Mouse (Mus musculus) G1E (cell line): ENCODE results near the gene Pim1. TPM values are rescaled to one million over a fixed set of nuclear protein-coding genes. Genes with fewer than 3 reads are reported as not detected.

Source experiments
- ATAC-seq: 2 replicates; pipeline ENCODE4 v1.8.0; 2016; ENCODE audit warnings: mild to moderate bottlenecking; ENCODE audit not compliant: insufficient number of reproducible peaks, poor library complexity, low FRiP score, severe bottlenecking; ENCODE audit errors: extremely low read depth
- DNase-seq: peaks from one replicate; pipeline ENCODE4 v3.0.0; 2012; ENCODE audit warnings: low spot score
- H3K27me3 ChIP-seq: 2 replicates; pipeline ENCODE4 v1.6.1; 2012; ENCODE audit warnings: mild to moderate bottlenecking, low read length, inconsistent platforms; ENCODE audit not compliant: insufficient read depth
- H3K36me3 ChIP-seq: replicated peaks from 2 replicates; pipeline ENCODE3; 2012; ENCODE audit warnings: mild to moderate bottlenecking, inconsistent platforms
- H3K4me1 ChIP-seq: 2 replicates; pipeline ENCODE4 v1.6.1; 2012; ENCODE audit warnings: low read depth, low read length, inconsistent platforms, mixed read lengths; ENCODE audit not compliant: insufficient read depth
- H3K4me3 ChIP-seq: 2 replicates; pipeline ENCODE4 v1.5.1; 2012; ENCODE audit warnings: low read depth, mild to moderate bottlenecking, inconsistent platforms, low read length, moderate library complexity, mixed read lengths
- H3K9me3 ChIP-seq: replicated peaks from 2 replicates; pipeline ENCODE4 v1.6.1; 2012; ENCODE audit warnings: inconsistent platforms
- CTCF ChIP-seq: IDR thresholded peaks from 2 replicates; pipeline ENCODE4 v1.5.1; 2012; ENCODE audit warnings: low read depth, low read length, inconsistent platforms, mixed read lengths
- GATA1 ChIP-seq: IDR thresholded peaks from 2 replicates; pipeline ENCODE4 v1.6.1; 2012; ENCODE audit warnings: borderline replicate concordance, low read length, inconsistent platforms, mixed read lengths
- GATA2 ChIP-seq: IDR thresholded peaks from 2 replicates; pipeline ENCODE4 v1.6.1; 2012; ENCODE audit warnings: low read depth, low read length, inconsistent platforms, borderline replicate concordance
- POLR2AphosphoS5 ChIP-seq: IDR thresholded peaks from 2 replicates; pipeline ENCODE4 v1.6.1; 2012; ENCODE audit warnings: low read depth, low read length, inconsistent platforms; ENCODE audit not compliant: insufficient replicate concordance
- TAL1 ChIP-seq: conservative IDR thresholded peaks from 2 replicates; pipeline ENCODE4 v1.6.1; 2012; ENCODE audit warnings: low read depth, low read length, inconsistent platforms, mixed read lengths
- polyA plus RNA-seq: library from polyadenylated mRNA; stranded (reverse); fragments of >175 nt; gene quantifications from 2 replicates; pipeline ENCODE4 v1.2.3, GENCODE M21; 2012
- total RNA-seq, 2 experiments: library from RNA; stranded (forward) in 1 of 2; stranded (reverse) in 1 of 2; fragments of 200-1000 nt in 1 of 2; fragments of >200 nt in 1 of 2; fragmentation: Nextera tagmentation in 1 of 2; gene quantifications; 2 replicates each; pipeline ENCODE4 v1.2.3; 2014 to 2017

Gene Pim1
- total and polyA plus RNA-seq, 3 experiments: 123 to 174 (median 151) TPM

- ATAC-seq: no peak
- TF ChIP-seq TAL1: no peak
- no peak for TF ChIP-seq GATA2
- TF ChIP-seq POLR2AphosphoS5: no peak
- no peak for TF ChIP-seq CTCF
- no peak for TF ChIP-seq GATA1
- Histone ChIP-seq H3K4me1 (no peaks in the 10 kb centered on the region), H3K9me3 (no peaks in the 10 kb centered on the region), H3K27me3 (peaks cover 22% of the 10 kb centered on the region), H3K4me3 (no peak overlapping the region), H3K36me3 (no peaks in the 10 kb centered on the region)
- no peak for DNase-seq
These were observed 49.9 kb downstream of the Pim1 start for GRCm38 (mm10) chr17:29540426-29540825.

GRCm38 (mm10) chr17:29541419-29541818 lies 50.9 kb downstream of the Pim1 start:
- Histone ChIP-seq H3K4me3 (no peak overlapping the region), H3K9me3 (0 out of 2 replicates have a peak, but pooled peaks cover 4% of the 10 kb centered on the region), H3K4me1 (no peaks in the 10 kb centered on the region), H3K27me3 (peaks cover 21% of the 10 kb centered on the region), H3K36me3 (no peaks in the 10 kb centered on the region)
- no peak for DNase-seq
- TF ChIP-seq TAL1: no peak
- TF ChIP-seq POLR2AphosphoS5: no peak
- no peak for TF ChIP-seq GATA2
- no peak for TF ChIP-seq GATA1
- TF ChIP-seq CTCF: no peak
- no peak for ATAC-seq

GRCm38 (mm10) chr17:29542831-29543690 lies 52.5 kb downstream of the Pim1 start:
- 0 out of 2 replicates have a peak, but pooled peaks cover 4% of the 10 kb centered on the region for H3K9me3 ChIP-seq
- H3K36me3 ChIP-seq: no peaks in the 10 kb centered on the region
- no peak for TF ChIP-seq CTCF
- no peak for TF ChIP-seq GATA1
- TF ChIP-seq TAL1: no peak
- no peak for TF ChIP-seq POLR2AphosphoS5
- TF ChIP-seq GATA2: no peak
- H3K27me3 ChIP-seq: peaks cover 19% of the 10 kb centered on the region
- ATAC-seq (no peak), DNase-seq (no peak)
- no peaks in the 10 kb centered on the region for H3K4me1 ChIP-seq
- no peak overlapping the region for H3K4me3 ChIP-seq

- Histone ChIP-seq H3K9me3 (0 out of 2 replicates have a peak, but pooled peaks cover 4% of the 10 kb centered on the region), H3K36me3 (no peaks in the 10 kb centered on the region), H3K4me1 (0 out of 2 replicates have a peak, but pooled peaks cover 5% of the 10 kb centered on the region), H3K27me3 (peaks cover 17% of the 10 kb centered on the region), H3K4me3 (no peak overlapping the region)
- DNase-seq: no peak
- no peak for ATAC-seq
- TF ChIP-seq TAL1: no peak
- TF ChIP-seq GATA1: no peak
- no peak for TF ChIP-seq CTCF
- TF ChIP-seq GATA2: no peak
- no peak for TF ChIP-seq POLR2AphosphoS5
These were observed 53.5 kb downstream of the Pim1 start for GRCm38 (mm10) chr17:29544064-29544463.

- TF ChIP-seq GATA1 (no peak), TAL1 (no peak), GATA2 (no peak), POLR2AphosphoS5 (no peak), CTCF (no peak)
- Histone ChIP-seq H3K27me3 (peaks cover 17% of the 10 kb centered on the region), H3K9me3 (0 out of 2 replicates have a peak, but pooled peaks cover 4% of the 10 kb centered on the region), H3K4me3 (no peak overlapping the region), H3K4me1 (peaks cover 13% of the 10 kb centered on the region), H3K36me3 (no peaks in the 10 kb centered on the region)
- ATAC-seq (no peak), DNase-seq (no peak)
These were observed 54.7 kb downstream of the Pim1 start for GRCm38 (mm10) chr17:29545241-29545640.

Other genes starting within 250 kb of the Pim1 start
- gene Ppil1, start 226.6 kb upstream of the Pim1 start, total RNA-seq (2014; fragmentation: Nextera tagmentation): 26.3 and 29.2 TPM in 2 replicates
- gene Ppil1, start 226.6 kb upstream of the Pim1 start, total RNA-seq (2017): 79.4 and 80.9 TPM in 2 replicates
- 59.1 and 91.6 TPM in 2 replicates for gene Ppil1, start 226.6 kb upstream of the Pim1 start, polyA plus RNA-seq
- gene BC004004, start 222.0 kb upstream of the Pim1 start, total RNA-seq (2014; fragmentation: Nextera tagmentation): 68.0 and 85.4 TPM in 2 replicates
- 51.7 TPM in 2 replicates for gene BC004004, start 222.0 kb upstream of the Pim1 start, total RNA-seq (2017)
- 16.0 and 19.8 TPM in 2 replicates for gene BC004004, start 222.0 kb upstream of the Pim1 start, polyA plus RNA-seq
- gene Pi16, start 173.1 kb upstream of the Pim1 start, total RNA-seq (2014; fragmentation: Nextera tagmentation): 1.7 and 2.5 TPM in 2 replicates
- gene Pi16, start 173.1 kb upstream of the Pim1 start, total RNA-seq (2017): 5.5 and 5.8 TPM in 2 replicates
- gene Pi16, start 173.1 kb upstream of the Pim1 start, polyA plus RNA-seq: 7.5 and 7.6 TPM in 2 replicates
- 82.9 and 101 TPM in 2 replicates for gene Mtch1, start 142.8 kb upstream of the Pim1 start, total RNA-seq (2014; fragmentation: Nextera tagmentation)
- gene Mtch1, start 142.8 kb upstream of the Pim1 start, total RNA-seq (2017): 78.7 and 86.7 TPM in 2 replicates
- 175 and 181 TPM in 2 replicates for gene Mtch1, start 142.8 kb upstream of the Pim1 start, polyA plus RNA-seq
- gene Fgd2, start 129.8 kb upstream of the Pim1 start, total RNA-seq (2014; fragmentation: Nextera tagmentation): not detected in 2 replicates
- 0.41 and 0.60 TPM in 2 replicates for gene Fgd2, start 129.8 kb upstream of the Pim1 start, total RNA-seq (2017)
- gene Fgd2, start 129.8 kb upstream of the Pim1 start, polyA plus RNA-seq: 0.08 and 0.22 TPM in 2 replicates
- not detected in 2 replicates for gene Gm17657, start 58.9 kb downstream of the Pim1 start, total RNA-seq (2014; fragmentation: Nextera tagmentation)
- gene Gm17657, start 58.9 kb downstream of the Pim1 start, total RNA-seq (2017): 0.11 TPM in 1 of 2 replicates, not detected in the other
- not detected in 2 replicates for gene Gm17657, start 58.9 kb downstream of the Pim1 start, polyA plus RNA-seq
- 26.7 and 30.2 TPM in 2 replicates for gene Tbc1d22b, start 59.0 kb downstream of the Pim1 start, total RNA-seq (2014; fragmentation: Nextera tagmentation)
- 5.3 and 6.0 TPM in 2 replicates for gene Tbc1d22b, start 59.0 kb downstream of the Pim1 start, total RNA-seq (2017)
- gene Tbc1d22b, start 59.0 kb downstream of the Pim1 start, polyA plus RNA-seq: 24.9 and 26.2 TPM in 2 replicates
- gene Tmem217, start 61.6 kb downstream of the Pim1 start, total RNA-seq (2014; fragmentation: Nextera tagmentation): 2.9 TPM in 1 of 2 replicates, not detected in the other
- 0.33 and 0.41 TPM in 2 replicates for gene Tmem217, start 61.6 kb downstream of the Pim1 start, total RNA-seq (2017)
- gene Tmem217, start 61.6 kb downstream of the Pim1 start, polyA plus RNA-seq: 0.11 TPM in 1 of 2 replicates, not detected in the other
- gene Rnf8, start 124.0 kb downstream of the Pim1 start, total RNA-seq (2014; fragmentation: Nextera tagmentation): 26.2 and 35.4 TPM in 2 replicates
- gene Rnf8, start 124.0 kb downstream of the Pim1 start, total RNA-seq (2017): 29.0 and 37.3 TPM in 2 replicates
- 28.1 and 29.3 TPM in 2 replicates for gene Rnf8, start 124.0 kb downstream of the Pim1 start, polyA plus RNA-seq
- 4.2 and 4.8 TPM in 2 replicates for gene Gm28043, start 124.1 kb downstream of the Pim1 start, total RNA-seq (2014; fragmentation: Nextera tagmentation)
- 9.2 and 11.6 TPM in 2 replicates for gene Gm28043, start 124.1 kb downstream of the Pim1 start, total RNA-seq (2017)
- gene Gm28043, start 124.1 kb downstream of the Pim1 start, polyA plus RNA-seq: 0.21 and 0.29 TPM in 2 replicates
- 82.7 and 101 TPM in 2 replicates for gene Cmtr1, start 169.8 kb downstream of the Pim1 start, total RNA-seq (2014; fragmentation: Nextera tagmentation)
- gene Cmtr1, start 169.8 kb downstream of the Pim1 start, total RNA-seq (2017): 155 and 182 TPM in 2 replicates
- gene Cmtr1, start 169.8 kb downstream of the Pim1 start, polyA plus RNA-seq: 86.7 and 103 TPM in 2 replicates
- gene Ccdc167, start 226.3 kb downstream of the Pim1 start, total RNA-seq (2014; fragmentation: Nextera tagmentation): 13.2 and 19.4 TPM in 2 replicates
- 13.5 and 16.3 TPM in 2 replicates for gene Ccdc167, start 226.3 kb downstream of the Pim1 start, total RNA-seq (2017)
- 6.3 and 8.7 TPM in 2 replicates for gene Ccdc167, start 226.3 kb downstream of the Pim1 start, polyA plus RNA-seq